ENCODE assay signal across 9 mouse cellular contexts in the genomic region with DNA sequence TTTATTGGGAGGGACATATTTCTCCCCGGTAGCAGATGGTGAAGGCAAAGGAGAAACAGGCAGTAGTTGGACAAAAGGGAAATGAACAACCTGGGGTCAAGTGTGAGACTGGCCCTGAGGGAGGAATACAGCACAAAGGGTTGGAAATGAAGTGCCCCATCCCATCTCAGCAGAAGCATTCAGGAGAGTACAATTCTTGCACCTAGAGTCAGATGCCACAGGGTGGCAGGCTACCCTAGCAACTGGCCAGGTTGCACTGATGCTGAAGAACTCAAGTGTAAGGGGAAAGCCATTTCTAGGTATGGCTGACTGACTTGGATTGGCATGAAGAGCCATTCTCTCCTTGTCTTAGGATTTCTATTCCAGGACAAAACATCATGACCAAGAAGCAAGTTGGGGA. TPM values are rescaled to one million over a fixed set of nuclear protein-coding genes. Genes with fewer than 3 reads are reported as not detected.
DNase-seq lines count a peak whose midpoint lies in the region; ATAC-seq and TF ChIP-seq lines count a peak whose summit lies in the region.
"Had no signal": no experiment of that assay in that cellular context is flagged by ENCODE, and none has a peak within 500 bp of the region (broad histone marks: within the 10 kb centered on the region; RNA-seq: fewer than 3 reads in every experiment).

No protein-coding gene starts in this region.

- peak; percentile 42 for TF ChIP-seq CTCF in liver, postnatal 0 days (IDR thresholded peaks at IDR 0.05; ENCODE audit: low read depth)

- DNase-seq in cerebellum, postnatal 14 days = peak; percentile 59 to 71
- DNase-seq in cerebellum, adult 9-10 months = no peak
- no peak for DNase-seq in liver, postnatal 0 days
- no peak for DNase-seq in liver
- peak; percentile 35 for DNase-seq in embryonic facial prominence, embryonic 10.5 days (ENCODE audit: low spot score)
- DNase-seq in mesoderm, embryonic 11.5 days (ENCODE audit: low read depth, low spot score) = peak; percentile 31
- no peak for DNase-seq in thymus, adult 18-20 months

- no peaks in the 10 kb centered on the region for H3K9me3 ChIP-seq in liver, postnatal 0 days (ENCODE audit: low read length)
- H3K9me3 ChIP-seq in embryonic facial prominence, embryonic 10.5 days = no peaks in the 10 kb centered on the region
- H3K9me3 ChIP-seq: limb, embryonic 15.5 days had no signal

- TF ChIP-seq EP300 in liver, postnatal 0 days (IDR thresholded peaks at IDR 0.05; ENCODE audit: low read depth) = no peak

- ATAC-seq in liver, postnatal 0 days = no peak
- no peak for ATAC-seq in erythroblast, adult 5-6 weeks (replicated peaks; ENCODE audit: low FRiP score, poor library complexity, severe bottlenecking)

- no peak overlapping the region for H3K9ac ChIP-seq in liver, postnatal 0 days (replicated peaks)
- H3K9ac ChIP-seq: limb, embryonic 15.5 days had no signal

- H3K27ac ChIP-seq in liver, postnatal 0 days (ENCODE audit: low read depth) = no peak overlapping the region
- H3K27ac ChIP-seq in embryonic facial prominence, embryonic 10.5 days (replicated peaks) = no peak overlapping the region
- H3K27ac ChIP-seq: limb, embryonic 15.5 days had no signal

- H3K4me1 ChIP-seq in liver, postnatal 0 days (ENCODE audit: insufficient read depth) = no peaks in the 10 kb centered on the region
- no peaks in the 10 kb centered on the region for H3K4me1 ChIP-seq in embryonic facial prominence, embryonic 10.5 days
- H3K4me1 ChIP-seq: limb, embryonic 15.5 days had no signal

- no peaks in the 10 kb centered on the region for H3K36me3 ChIP-seq in liver, postnatal 0 days (replicated peaks; ENCODE audit: insufficient read depth, low read length)
- no peaks in the 10 kb centered on the region for H3K36me3 ChIP-seq in embryonic facial prominence, embryonic 10.5 days (replicated peaks)
- H3K36me3 ChIP-seq: limb, embryonic 15.5 days had no signal

- H3K4me2 ChIP-seq in liver, postnatal 0 days (ENCODE audit: low read depth, low read length) = no peak overlapping the region
- H3K4me2 ChIP-seq: limb, embryonic 15.5 days had no signal

- 67% methylated on average over 1 of the region's 1 CpGs for WGBS in liver, postnatal 0 days (ENCODE audit: insufficient replicate concordance)
- WGBS in embryonic facial prominence, embryonic 10.5 days = 80% methylated on average over 1 of the region's 1 CpGs

- H3K27me3 ChIP-seq in liver, postnatal 0 days (ENCODE audit: insufficient read depth, low read length) = no peaks in the 10 kb centered on the region
- H3K27me3 ChIP-seq in embryonic facial prominence, embryonic 10.5 days (replicated peaks; ENCODE audit: low read depth, poor library complexity, severe bottlenecking) = no peaks in the 10 kb centered on the region
- H3K27me3 ChIP-seq: limb, embryonic 15.5 days had no signal

- H3K4me3 ChIP-seq in liver, postnatal 0 days (ENCODE audit: low read depth, low read length) = no peak overlapping the region
- H3K4me3 ChIP-seq in embryonic facial prominence, embryonic 10.5 days = no peak overlapping the region
- H3K4me3 ChIP-seq: limb, embryonic 15.5 days had no signal

RNA-seq across cellular contexts. Expression of a gene that starts 54.2 kb away (rescaled TPM):
- 7.9 and 9.9 TPM in 2 replicates for polyA plus RNA-seq in liver, postnatal 0 days (2015; fragmentation: Nextera tagmentation; extraction: Ambion mirVana)
- 0.27 TPM in 1 of 2 replicates, not detected in the other for polyA plus RNA-seq in embryonic facial prominence, embryonic 10.5 days (2016; fragmentation: Nextera tagmentation; extraction: Ambion mirVana)
- 2.1 and 7.5 TPM in 2 replicates for total RNA-seq in erythroblast, adult 5-6 weeks (2015; ENCODE audit: low replicate concordance)
- total RNA-seq in erythroblast, adult 5-6 weeks (2017; ENCODE audit: low replicate concordance) = 2.2 and 5.6 TPM in 2 replicates

Comparison
In these comparisons a context has a peak if more than half of its experiments do, and no peak if none do; other contexts are left out.
1. DNase-seq: peak in cerebellum, postnatal 14 days (2 of 2), embryonic facial prominence, embryonic 10.5 days (single experiment) and mesoderm, embryonic 11.5 days (single experiment); none in cerebellum, adult 9-10 months (single experiment), liver, postnatal 0 days (single experiment), liver (single experiment) and thymus, adult 18-20 months (0 of 2).